Mouse (Mus musculus): ENCODE measurements around the gene Ctsa. TPM values are rescaled to one million over a fixed set of nuclear protein-coding genes. Genes with fewer than 3 reads are reported as not detected.
A peak's percentile ranks its signal among the peaks of the same experiment; 100 is the strongest.
"Not testable (repeated sequence)": the region's sequence is repeated elsewhere in the genome, so short reads cannot be mapped to it uniquely, and the experiment has no call there.

Gene Ctsa
- polyA plus RNA-seq, 1 experiment from 2014 or later, result 79.5 TPM

DNA sequence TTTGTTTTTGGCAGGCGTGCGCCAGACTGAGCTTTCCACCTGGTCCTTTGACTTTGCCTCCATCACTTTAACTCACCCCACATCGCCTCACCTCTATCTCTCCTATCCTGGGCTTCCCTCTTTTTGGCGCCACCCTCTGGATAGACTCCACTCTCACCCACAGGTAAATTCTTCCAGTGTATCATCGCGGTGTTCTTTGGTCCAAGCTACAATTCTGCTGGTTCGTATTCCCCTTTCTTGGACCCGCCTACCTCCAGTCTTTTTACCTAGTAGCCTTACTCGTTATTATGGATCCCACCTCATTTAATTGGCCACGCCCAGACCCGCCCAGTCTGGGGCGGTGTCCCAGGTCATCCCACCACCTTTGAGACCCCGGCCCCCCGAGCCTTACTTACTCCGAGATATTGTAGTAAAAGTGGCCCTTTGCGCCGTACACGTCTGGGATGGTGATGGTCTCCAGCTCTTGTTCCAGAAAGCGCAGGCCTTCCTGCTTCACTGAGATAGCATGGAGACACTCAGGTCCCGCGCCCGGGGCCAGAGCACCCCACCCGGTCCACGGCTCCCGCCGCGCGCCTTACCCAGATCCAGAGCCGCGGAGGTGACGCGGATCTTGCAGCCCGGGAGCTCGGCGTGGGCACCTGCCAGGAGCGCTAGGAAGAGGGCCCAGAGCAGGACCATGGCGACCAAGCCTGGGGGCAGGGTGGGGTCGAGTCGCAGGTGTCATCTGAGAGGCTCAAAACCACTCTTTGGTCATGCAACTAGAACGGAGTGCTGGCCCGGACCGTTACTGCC is 23.8 kb downstream of the Ctsa start:
- no peak overlapping the region for H3K27ac ChIP-seq (ENCODE audit: low read depth, low read length)
- ATAC-seq (peak; percentile 47), DNase-seq (ENCODE audit: low spot score) (no peak)
- peaks cover 31% of the 10 kb centered on the region for H3K27me3 ChIP-seq (replicated peaks; ENCODE audit: control insufficient read depth, insufficient read depth, low read length)
- no peaks in the 10 kb centered on the region for H3K36me3 ChIP-seq (ENCODE audit: control insufficient read depth, insufficient read depth, low read length)
- H3K9me3 ChIP-seq (replicated peaks; ENCODE audit: control insufficient read depth, low read length), result no peaks in the 10 kb centered on the region
- H3K4me3 ChIP-seq (ENCODE audit: low read depth, low read length), result peak overlapping the region; percentile 36
- peaks cover 8% of the 10 kb centered on the region for H3K4me1 ChIP-seq (ENCODE audit: control insufficient read depth, insufficient read depth, low read length)
- H3K9ac ChIP-seq (ENCODE audit: low read length), result peak overlapping the region; percentile 49
- H3K4me2 ChIP-seq (ENCODE audit: low read length), result peak overlapping the region; percentile 76
- under 1% methylated on average over 42 of the region's 42 CpGs for WGBS

DNA sequence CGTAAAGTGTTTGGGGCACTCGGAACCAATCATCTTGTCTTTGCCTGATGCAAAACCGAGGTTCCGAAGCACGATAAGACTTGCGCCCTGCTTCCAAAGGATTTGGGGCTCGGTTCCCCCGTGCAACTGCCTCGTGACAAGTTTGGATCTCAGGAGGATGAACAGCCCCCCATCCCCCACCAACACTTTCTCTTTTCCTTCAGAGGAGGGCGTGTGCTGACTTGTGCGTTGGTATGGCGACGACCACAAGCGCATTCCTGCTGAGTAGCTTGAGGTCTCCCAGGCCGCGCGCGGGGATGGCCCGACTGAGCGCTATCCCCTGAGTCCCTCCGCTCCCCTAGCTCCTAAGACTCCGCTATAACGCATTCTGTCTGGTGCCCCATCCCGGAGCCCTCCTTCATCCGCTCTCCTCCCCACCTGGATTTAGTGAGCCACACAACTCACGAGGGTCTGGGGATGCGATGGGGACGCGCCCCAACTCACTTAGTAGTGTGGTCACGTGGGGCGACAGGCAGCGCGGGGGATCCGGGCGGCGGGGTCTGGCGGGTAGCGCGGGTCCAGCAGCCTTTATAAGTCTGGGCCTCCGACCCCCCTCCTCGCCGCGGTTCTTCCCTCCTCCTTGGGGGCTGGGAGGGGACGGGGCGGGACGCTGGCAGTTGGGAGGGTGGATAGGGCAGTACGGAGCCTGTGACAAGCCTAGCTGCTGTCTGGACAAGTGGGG is 24.6 kb downstream of the Ctsa start, which contains the start of gene Pltp:
Gene Pltp, minus strand, starts transcription at position 611 of the 721 bp plus-strand sequence.
- WGBS, result under 1% methylated on average over 47 of the region's 47 CpGs
- ATAC-seq (peak; percentile 78), DNase-seq (ENCODE audit: low spot score) (peak; percentile 62)
- no peaks in the 10 kb centered on the region for H3K36me3 ChIP-seq (ENCODE audit: control insufficient read depth, insufficient read depth, low read length)
- no peaks in the 10 kb centered on the region for H3K9me3 ChIP-seq (replicated peaks; ENCODE audit: control insufficient read depth, low read length)
- peaks cover 31% of the 10 kb centered on the region for H3K27me3 ChIP-seq (replicated peaks; ENCODE audit: control insufficient read depth, insufficient read depth, low read length)
- H3K9ac ChIP-seq (ENCODE audit: low read length), result peak within 1 kb of the TSS; percentile 49
- peak within 1 kb of the TSS; percentile 36 for H3K4me3 ChIP-seq (ENCODE audit: low read depth, low read length)
- H3K4me1 ChIP-seq (ENCODE audit: control insufficient read depth, insufficient read depth, low read length), result peaks cover 8% of the 10 kb centered on the region
- no peak within 1 kb of the TSS for H3K27ac ChIP-seq (ENCODE audit: low read depth, low read length)
- peak within 1 kb of the TSS; percentile 76 for H3K4me2 ChIP-seq (ENCODE audit: low read length)

DNA sequence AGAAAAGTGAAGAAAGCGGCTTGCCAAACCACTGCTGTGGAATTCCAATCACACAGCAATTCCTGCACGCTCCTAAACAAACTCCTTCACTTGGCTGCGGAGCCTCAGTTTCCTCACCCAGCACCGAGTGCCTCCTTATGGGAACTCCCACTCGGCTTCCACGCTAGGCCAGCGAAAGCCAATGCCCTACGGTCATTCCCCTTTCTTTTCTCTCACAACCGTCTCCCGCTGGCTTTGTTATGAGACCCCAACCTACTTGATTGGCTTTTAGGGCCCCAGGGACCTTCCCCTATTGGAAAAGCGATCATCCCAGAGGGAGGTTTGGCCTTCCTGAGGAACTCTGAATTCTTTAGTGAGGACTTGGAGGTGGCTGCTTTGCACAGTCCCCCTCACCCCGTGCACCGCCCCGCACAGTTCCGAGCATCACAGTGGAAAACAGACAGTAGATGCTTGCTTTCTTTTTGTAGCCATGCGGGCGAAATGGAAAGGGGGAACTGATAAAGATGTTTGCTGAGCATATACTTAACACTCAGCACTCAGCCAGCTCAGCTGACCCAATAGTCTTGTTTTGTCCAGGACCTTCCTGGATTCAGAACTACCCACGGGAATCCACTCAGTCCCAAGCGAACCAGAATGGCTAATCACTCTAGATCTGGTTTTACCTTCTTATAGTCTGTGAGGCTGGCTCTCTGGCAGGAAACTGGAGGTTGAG is 25.3 kb downstream of the Ctsa start:
- Histone ChIP-seq H3K4me2 (ENCODE audit: low read length) (peak overlapping the region; percentile 76), H3K4me1 (ENCODE audit: control insufficient read depth, insufficient read depth, low read length) (peaks cover 8% of the 10 kb centered on the region), H3K9ac (ENCODE audit: low read length) (peak overlapping the region; percentile 49), H3K27me3 (replicated peaks; ENCODE audit: control insufficient read depth, insufficient read depth, low read length) (peaks cover 31% of the 10 kb centered on the region), H3K27ac (ENCODE audit: low read depth, low read length) (no peak overlapping the region), H3K4me3 (ENCODE audit: low read depth, low read length) (peak overlapping the region; percentile 36), H3K9me3 (replicated peaks; ENCODE audit: control insufficient read depth, low read length) (no peaks in the 10 kb centered on the region), H3K36me3 (ENCODE audit: control insufficient read depth, insufficient read depth, low read length) (no peaks in the 10 kb centered on the region)
- ATAC-seq (no peak), DNase-seq (ENCODE audit: low spot score) (no peak)
- WGBS, result 2% methylated on average over 19 of the region's 19 CpGs

DNA sequence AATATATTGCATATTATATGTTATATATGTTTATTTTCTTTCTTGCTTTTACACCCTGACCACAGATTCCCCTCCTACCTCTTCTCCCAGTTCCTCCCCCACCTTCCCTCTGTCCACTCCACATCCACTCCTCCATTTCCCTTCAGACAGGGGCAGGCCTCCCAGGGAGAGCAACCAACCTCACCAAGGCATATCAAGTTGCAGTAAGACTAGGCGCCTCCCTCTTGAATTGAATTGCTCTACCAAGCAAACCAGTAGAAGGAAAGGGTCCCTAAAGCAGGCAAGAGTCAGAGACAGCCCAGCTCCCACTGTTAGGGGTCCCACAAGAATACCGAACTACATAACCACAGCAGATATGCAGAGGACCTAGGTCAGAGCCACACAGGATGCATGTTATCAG is 26.5 kb downstream of the Ctsa start:
- H3K9me3 ChIP-seq (replicated peaks; ENCODE audit: control insufficient read depth, low read length), result 0 out of 2 replicates have a peak, but pooled peaks cover 2% of the 10 kb centered on the region
- no peak overlapping the region for H3K9ac ChIP-seq (ENCODE audit: low read length)
- WGBS, result 51% methylated on average over 2 of the region's 2 CpGs
- ATAC-seq (no peak), DNase-seq (ENCODE audit: low spot score) (no peak)
- H3K4me3 ChIP-seq (ENCODE audit: low read depth, low read length), result no peak overlapping the region
- H3K27ac ChIP-seq (ENCODE audit: low read depth, low read length), result no peak overlapping the region
- H3K4me1 ChIP-seq (ENCODE audit: control insufficient read depth, insufficient read depth, low read length), result peaks cover 8% of the 10 kb centered on the region
- no peak overlapping the region for H3K4me2 ChIP-seq (ENCODE audit: low read length)
- peaks cover 31% of the 10 kb centered on the region for H3K27me3 ChIP-seq (replicated peaks; ENCODE audit: control insufficient read depth, insufficient read depth, low read length)
- H3K36me3 ChIP-seq (ENCODE audit: control insufficient read depth, insufficient read depth, low read length), result no peaks in the 10 kb centered on the region

DNA sequence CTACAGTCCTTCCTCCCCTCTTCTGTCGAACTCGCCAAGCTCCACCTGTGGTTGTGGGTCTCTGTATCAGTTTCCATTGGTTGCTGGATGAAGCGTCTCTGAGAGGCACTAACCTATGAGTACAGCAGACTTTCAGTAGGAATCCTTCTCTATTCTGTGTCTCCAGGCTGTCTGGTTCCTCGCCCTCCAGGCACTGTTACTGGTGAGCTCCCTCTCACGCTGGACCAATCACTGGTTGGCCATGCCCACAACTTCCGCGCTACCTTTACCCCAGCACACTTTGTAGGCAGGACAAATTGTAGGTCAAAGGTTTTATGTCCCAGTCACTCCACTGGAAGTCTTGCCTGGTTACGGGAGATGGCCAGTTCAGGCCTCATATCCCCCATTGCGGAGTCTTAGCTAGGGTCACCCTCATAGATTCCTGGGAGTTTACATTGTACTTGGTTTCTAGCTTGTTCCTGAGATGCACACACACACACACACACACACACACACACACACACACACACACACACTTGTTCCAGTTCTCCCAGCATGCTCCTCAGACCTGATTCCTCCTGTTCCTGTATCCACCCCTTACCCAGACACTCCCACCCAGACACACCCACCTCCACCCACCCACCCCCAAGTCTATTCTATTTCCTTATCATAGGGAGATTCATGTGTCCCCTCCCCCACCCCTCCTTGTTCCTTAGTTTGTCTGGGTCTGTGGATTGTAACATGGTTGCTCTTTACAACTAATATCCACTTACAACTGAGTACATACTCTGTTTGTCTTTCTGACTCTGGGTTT is 27.2 kb downstream of the Ctsa start:
- ATAC-seq, result no peak
- 0 out of 2 replicates have a peak, but pooled peaks cover 2% of the 10 kb centered on the region for H3K9me3 ChIP-seq (replicated peaks; ENCODE audit: control insufficient read depth, low read length)
- no peak for DNase-seq (ENCODE audit: low spot score)
- no peak overlapping the region for H3K4me3 ChIP-seq (ENCODE audit: low read depth, low read length)
- H3K36me3 ChIP-seq (ENCODE audit: control insufficient read depth, insufficient read depth, low read length), result no peaks in the 10 kb centered on the region
- no peak overlapping the region for H3K4me2 ChIP-seq (ENCODE audit: low read length)
- no peak overlapping the region for H3K9ac ChIP-seq (ENCODE audit: low read length)
- H3K27me3 ChIP-seq (replicated peaks; ENCODE audit: control insufficient read depth, insufficient read depth, low read length), result peaks cover 29% of the 10 kb centered on the region
- H3K27ac ChIP-seq (ENCODE audit: low read depth, low read length), result no peak overlapping the region
- H3K4me1 ChIP-seq (ENCODE audit: control insufficient read depth, insufficient read depth, low read length), result peaks cover 8% of the 10 kb centered on the region
- WGBS, result 46% methylated on average over 9 of the region's 9 CpGs

DNA sequence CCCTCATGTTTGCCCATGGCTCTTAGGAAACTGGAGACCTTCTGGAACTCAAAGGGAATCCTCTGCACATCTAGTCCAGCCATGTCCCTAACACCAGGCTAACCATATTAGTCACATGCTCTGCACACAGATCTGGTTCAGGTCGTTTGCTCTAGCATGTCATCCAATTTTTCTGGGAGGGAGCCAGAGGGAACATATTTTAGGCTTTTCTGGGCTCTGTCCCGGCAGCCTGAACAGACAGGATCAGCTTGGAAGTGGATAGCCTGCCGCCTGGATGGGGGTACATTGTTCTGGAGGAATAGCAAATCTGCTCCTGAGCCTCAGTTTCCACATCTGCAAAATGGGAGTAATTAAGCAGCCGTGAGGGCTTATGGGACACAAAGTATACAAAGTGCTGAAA is 28.4 kb downstream of the Ctsa start:
- H3K27me3 ChIP-seq (replicated peaks; ENCODE audit: control insufficient read depth, insufficient read depth, low read length), result peaks cover 26% of the 10 kb centered on the region
- WGBS, result 74% methylated on average over 4 of the region's 4 CpGs
- no peak overlapping the region for H3K27ac ChIP-seq (ENCODE audit: low read depth, low read length)

DNA sequence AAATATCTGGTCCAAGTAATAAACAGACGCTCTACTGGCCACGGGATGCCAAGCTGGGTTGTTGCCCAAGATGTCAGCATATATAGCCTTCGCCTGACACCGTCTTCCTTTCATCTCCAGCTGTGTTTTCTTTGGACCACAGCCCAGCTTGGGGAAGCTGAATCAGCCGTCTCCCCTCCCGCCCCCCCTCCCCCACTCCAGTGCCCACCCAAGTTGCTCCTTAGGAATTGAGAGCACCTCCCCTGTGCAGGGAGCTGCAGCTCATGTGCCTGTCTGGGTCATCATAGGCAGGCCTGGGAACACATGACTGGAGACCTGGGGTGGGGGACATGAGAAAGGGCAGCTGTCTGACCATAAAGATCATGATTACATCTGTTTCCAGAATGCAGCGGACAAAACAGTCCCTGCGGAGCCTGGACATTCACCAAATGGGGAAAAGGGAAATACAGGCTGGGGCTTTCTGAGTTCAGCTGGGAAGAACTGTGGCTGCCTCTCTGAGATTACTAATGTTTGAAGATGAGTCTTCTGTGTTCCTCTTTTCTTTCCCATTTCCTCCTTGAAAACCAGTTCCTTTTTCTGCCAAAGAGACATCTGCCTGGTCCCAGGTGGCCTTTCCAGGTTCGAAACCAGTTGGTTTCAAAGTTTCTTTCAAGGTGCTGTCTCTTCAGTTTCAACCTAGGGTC is 29.6 kb downstream of the Ctsa start:
- ATAC-seq, result peak; percentile 33; the same call in 1 of the 2 replicates
- H3K9me3 ChIP-seq (replicated peaks; ENCODE audit: control insufficient read depth, low read length), result 0 out of 2 replicates have a peak, but pooled peaks cover 2% of the 10 kb centered on the region

More for the DNA sequence above, 28.4 kb downstream of the Ctsa start:
- no peak for ATAC-seq
- Histone ChIP-seq H3K4me3 (ENCODE audit: low read depth, low read length) (no peak overlapping the region), H3K4me2 (ENCODE audit: low read length) (no peak overlapping the region), H3K36me3 (ENCODE audit: control insufficient read depth, insufficient read depth, low read length) (no peaks in the 10 kb centered on the region), H3K9me3 (replicated peaks; ENCODE audit: control insufficient read depth, low read length) (0 out of 2 replicates have a peak, but pooled peaks cover 2% of the 10 kb centered on the region), H3K9ac (ENCODE audit: low read length) (no peak overlapping the region), H3K4me1 (ENCODE audit: control insufficient read depth, insufficient read depth, low read length) (peaks cover 8% of the 10 kb centered on the region)
- DNase-seq (ENCODE audit: low spot score), result no peak

DNA sequence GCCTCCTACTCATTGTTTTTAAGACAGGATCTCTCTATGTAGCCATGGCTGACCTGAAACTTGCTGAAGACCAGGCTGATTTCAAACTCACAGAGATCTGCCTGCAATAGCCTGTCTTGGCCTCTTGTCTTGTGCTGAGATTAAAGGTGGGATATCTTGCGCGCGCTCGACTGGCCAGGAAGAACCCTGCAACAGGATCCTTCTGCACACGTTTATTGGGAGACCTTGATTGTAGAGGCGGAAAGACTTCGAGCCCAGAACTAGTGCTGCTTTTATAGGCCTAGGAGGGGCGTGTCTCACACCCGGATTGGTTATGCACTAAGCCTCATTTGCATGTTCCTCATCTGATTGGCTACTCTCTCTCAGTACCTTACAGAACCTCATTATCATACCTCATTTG is 30.7 kb downstream of the Ctsa start:
- H3K27ac ChIP-seq (ENCODE audit: low read depth, low read length); H3K27me3 ChIP-seq (replicated peaks; ENCODE audit: control insufficient read depth, insufficient read depth, low read length); H3K4me2 ChIP-seq (ENCODE audit: low read length); H3K4me1 ChIP-seq (ENCODE audit: control insufficient read depth, insufficient read depth, low read length); H3K9ac ChIP-seq (ENCODE audit: low read length); H3K9me3 ChIP-seq (replicated peaks; ENCODE audit: control insufficient read depth, low read length); ATAC-seq; DNase-seq (ENCODE audit: low spot score); H3K36me3 ChIP-seq (ENCODE audit: control insufficient read depth, insufficient read depth, low read length); H3K4me3 ChIP-seq (ENCODE audit: low read depth, low read length): not testable (repeated sequence)
- 91% methylated on average over 7 of the region's 9 CpGs for WGBS

More for the DNA sequence above, 29.6 kb downstream of the Ctsa start:
- H3K4me2 ChIP-seq (ENCODE audit: low read length), result no peak overlapping the region
- H3K9ac ChIP-seq (ENCODE audit: low read length), result no peak overlapping the region
- peaks cover 16% of the 10 kb centered on the region; the same call in 1 of the 2 replicates for H3K27me3 ChIP-seq (replicated peaks; ENCODE audit: control insufficient read depth, insufficient read depth, low read length)
- peak; percentile 76 for DNase-seq (ENCODE audit: low spot score)
- H3K36me3 ChIP-seq (ENCODE audit: control insufficient read depth, insufficient read depth, low read length), result no peaks in the 10 kb centered on the region
- no peaks in the 10 kb centered on the region for H3K4me1 ChIP-seq (ENCODE audit: control insufficient read depth, insufficient read depth, low read length)
- no peak overlapping the region for H3K27ac ChIP-seq (ENCODE audit: low read depth, low read length)
- H3K4me3 ChIP-seq (ENCODE audit: low read depth, low read length), result no peak overlapping the region
- 39% methylated on average over 8 of the region's 9 CpGs for WGBS
